Mouse (Mus musculus) adrenal gland, adult 2 months (tissue): ENCODE results near the gene Cdc26. TPM values are rescaled to one million over a fixed set of nuclear protein-coding genes. Genes with fewer than 3 reads are reported as not detected.

ENCODE experiments used
- DNase-seq: peaks from one replicate; pipeline ENCODE4 v3.0.0; 2021
- polyA plus RNA-seq: library from polyadenylated mRNA; depleted of rRNA; stranded (reverse); fragments of >200 nt; gene quantifications from 2 replicates; pipeline ENCODE4 v1.2.3, GENCODE M21; 2012; rRNA removed
- total RNA-seq, 2 experiments: library from RNA; stranded (reverse); gene quantifications; 2 replicates each; pipeline ENCODE4 v1.2.3; 2021

The Cdc26 gene
- total and polyA plus RNA-seq, 3 experiments = 12.5 to 67.5 (median 62.0) TPM

DNA sequence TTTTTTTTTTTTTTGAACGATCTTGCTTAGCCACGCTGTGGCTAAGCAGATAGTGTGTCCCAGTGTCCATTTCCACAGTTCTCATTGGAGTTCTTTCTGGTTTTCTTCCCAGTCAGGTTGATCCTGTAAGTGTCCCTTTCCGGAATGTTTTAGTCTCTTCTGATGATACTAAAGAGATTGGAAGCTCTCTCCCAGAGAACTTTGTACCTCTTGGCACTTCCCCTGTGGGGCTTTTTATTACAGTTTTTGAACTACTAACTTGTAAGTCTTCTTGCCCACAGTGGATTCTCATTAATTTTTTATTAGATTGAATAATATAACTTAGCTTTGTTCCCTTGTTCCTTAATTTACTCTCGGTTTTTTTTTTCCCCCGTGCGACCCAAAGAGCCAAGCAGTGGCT, 46.9 kb downstream of the Cdc26 start:
- DNase-seq = no peak

DNA sequence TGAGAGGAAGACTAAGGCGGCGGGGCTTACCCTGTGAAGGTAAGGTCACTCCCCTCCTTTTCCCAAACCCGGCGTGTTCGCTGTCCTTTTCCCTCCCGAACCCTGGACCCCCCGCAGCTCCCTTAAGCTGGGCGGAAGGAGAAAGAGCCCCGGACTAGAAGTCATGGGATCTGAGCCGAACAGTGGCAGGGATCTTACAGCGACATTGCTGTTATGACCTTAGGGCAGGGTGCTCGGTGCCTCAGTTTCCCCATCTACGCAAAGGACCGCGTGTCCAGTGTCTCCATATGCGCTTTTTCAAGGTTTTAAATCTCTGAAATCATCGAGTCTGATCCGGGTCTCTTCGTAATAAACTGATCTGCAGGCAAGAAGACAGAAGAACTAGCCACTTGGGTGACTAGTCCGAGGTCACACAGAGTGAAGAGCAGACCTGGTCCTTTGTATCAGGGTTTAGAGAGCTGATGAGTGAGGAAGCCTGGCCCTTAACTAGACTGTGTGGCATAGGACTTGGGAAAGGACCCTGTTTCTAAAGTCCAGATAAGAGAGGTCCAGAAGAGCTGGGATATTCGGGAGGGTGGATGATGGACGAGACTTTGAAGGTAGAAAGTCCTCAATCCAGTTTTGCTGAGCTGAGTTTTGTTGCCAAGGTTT, 47.5 kb downstream of the Cdc26 start:
- no peak for DNase-seq

DNA sequence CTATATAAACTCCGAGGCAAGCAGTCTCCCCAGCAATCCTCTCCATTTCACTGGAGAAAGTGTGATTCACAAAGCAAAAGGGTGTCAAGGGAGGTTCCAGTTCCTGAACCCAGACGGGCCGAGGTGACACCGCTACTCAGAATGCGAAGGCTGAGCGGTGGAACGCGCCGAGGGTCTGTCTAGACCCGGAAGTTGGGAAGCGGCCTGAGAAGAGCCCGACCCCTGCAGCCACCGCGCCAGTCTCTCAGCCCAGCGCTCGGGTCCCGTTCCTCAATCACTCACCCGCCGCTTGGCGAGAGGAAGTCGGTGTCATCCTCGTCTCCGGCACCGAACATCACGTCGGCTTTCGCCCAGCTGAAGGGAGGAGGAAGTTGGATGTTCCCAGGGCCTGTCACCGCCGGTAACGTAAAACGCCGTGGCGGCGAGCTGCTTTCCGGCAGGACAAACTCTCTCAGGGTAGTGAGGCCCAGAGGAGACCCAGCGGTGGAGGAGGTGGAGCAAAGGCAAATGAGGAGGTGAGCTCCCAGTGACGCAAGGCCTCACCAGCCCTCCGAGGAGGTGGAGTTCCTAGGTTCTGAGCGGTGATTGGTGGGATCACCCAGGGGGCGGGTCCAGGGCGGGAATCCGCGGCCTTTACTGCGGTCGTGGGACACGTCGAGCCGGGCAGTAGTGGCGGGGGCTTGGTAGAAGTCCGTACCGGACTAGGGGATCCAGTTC, 48.2 kb downstream of the Cdc26 start, which contains the start of the genes Fkbp15 and Slc31a1:
Gene Fkbp15 (minus strand): TSS at position 461 of the 717 bp plus-strand sequence.
Gene Slc31a1 (plus strand): TSS at position 640 of the 717 bp plus-strand sequence.
- DNase-seq = peak; percentile 98

GRCm38 (mm10) chr4:62359256-62359775, 49.1 kb downstream of the Cdc26 start:
- no peak for DNase-seq

DNA sequence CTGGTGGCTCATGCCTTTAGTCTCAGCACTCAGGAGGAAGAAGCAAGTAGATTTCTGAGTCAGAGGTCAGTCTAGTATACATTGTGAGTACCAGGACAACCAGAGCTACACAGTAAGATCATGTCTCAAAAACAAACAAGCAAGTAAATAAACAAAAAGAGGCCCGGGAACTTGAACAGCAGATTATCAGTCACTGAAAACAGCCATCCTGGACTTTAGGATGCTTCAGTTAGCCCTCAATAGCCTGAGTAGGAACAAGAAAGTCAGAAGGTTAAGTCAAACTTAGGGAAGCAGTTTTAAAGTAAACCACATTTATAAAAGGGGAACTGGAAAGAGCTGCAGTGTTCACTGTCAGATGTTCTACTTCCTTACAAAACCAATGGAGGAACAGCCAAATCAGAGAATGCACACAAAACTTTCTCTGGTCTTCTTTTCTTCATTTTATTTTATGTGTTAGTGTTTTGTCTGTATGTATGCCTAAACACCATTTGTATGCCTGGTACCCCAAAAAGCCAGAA, 50.8 kb downstream of the Cdc26 start:
- no peak for DNase-seq

- DNase-seq = no peak
These were observed 59.1 kb downstream of the Cdc26 start for GRCm38 (mm10) chr4:62349371-62349770.

GRCm38 (mm10) chr4:62348329-62348705, 60.1 kb downstream of the Cdc26 start:
- no peak for DNase-seq

GRCm38 (mm10) chr4:62347605-62348328, 60.7 kb downstream of the Cdc26 start:
- no peak for DNase-seq

DNA sequence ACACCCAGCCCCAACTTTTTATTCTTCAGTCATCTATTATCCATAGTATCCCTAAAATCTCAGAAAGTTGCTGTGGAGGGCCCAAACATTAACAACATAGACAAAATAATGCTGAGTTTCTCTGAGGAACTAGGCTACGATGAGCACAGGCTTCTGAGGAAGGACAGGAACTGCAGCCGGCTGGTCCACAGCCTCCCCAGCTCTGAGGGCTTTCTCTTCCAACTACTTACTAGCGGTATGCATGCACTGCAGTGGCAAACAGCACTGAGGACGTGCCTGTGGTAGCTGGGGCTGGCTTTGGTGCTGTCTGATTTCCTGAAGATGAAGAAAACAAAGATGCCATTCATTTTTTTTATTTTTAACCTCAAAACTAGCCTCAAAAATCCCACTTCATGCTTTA, 62.6 kb downstream of the Cdc26 start:
- DNase-seq = no peak

- DNase-seq = no peak
These were observed 64.4 kb downstream of the Cdc26 start for GRCm38 (mm10) chr4:62344000-62344399.

DNA sequence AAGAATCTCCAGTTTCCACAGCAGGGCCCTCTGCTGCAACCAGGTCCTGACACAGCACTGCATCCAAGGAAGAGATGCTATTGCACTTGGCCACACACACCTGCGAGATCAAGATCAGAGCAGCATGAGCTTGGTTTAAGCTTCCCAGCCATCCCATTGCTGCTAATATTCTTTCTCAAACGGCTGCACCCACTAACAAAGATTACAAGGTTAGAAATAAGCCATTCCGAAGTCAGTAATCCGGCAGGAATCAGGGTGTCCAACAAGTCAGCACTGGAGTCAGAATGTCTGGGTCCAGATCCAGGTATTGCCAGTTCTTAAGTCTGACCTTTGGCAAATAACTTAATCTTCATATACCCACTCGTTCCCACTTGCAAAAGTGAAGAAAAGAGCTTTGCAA, 69.9 kb downstream of the Cdc26 start:
- DNase-seq = no peak

Other genes starting within 250 kb of the Cdc26 start
- 1 to 10 TPM; 5.3 to 7.3 TPM for gene Zfp37, start 177.6 kb downstream of the Cdc26 start, total RNA-seq
- gene Zfp37, start 177.6 kb downstream of the Cdc26 start, polyA plus RNA-seq = 0.06 and 0.10 TPM in 2 replicates
- 10 to 100 TPM; 21.2 to 51.9 TPM for gene Slc31a2, start 146.1 kb downstream of the Cdc26 start, total RNA-seq
- gene Slc31a2, start 146.1 kb downstream of the Cdc26 start, polyA plus RNA-seq = 40.5 and 44.4 TPM in 2 replicates
- 10 to 100 TPM; 35.2 to 36.9 TPM for gene Fkbp15, start 48.1 kb downstream of the Cdc26 start, total RNA-seq
- 21.8 and 27.4 TPM in 2 replicates for gene Fkbp15, start 48.1 kb downstream of the Cdc26 start, polyA plus RNA-seq
- 10 to 100 TPM; 50.1 to 50.7 TPM for gene Slc31a1, start 47.9 kb downstream of the Cdc26 start, total RNA-seq
- gene Slc31a1, start 47.9 kb downstream of the Cdc26 start, polyA plus RNA-seq = 11.6 and 12.3 TPM in 2 replicates
- 10 to 100 TPM; 21.6 to 23.6 TPM for gene Prpf4, start 155 bp upstream of the Cdc26 start, total RNA-seq
- gene Prpf4, start 155 bp upstream of the Cdc26 start, polyA plus RNA-seq = 9.1 and 15.1 TPM in 2 replicates
- 1 to 10 TPM in 1 of 2 experiments, not detected in 1; 1.1 TPM for gene Rnf183, start 26.6 kb upstream of the Cdc26 start, total RNA-seq
- gene Rnf183, start 26.6 kb upstream of the Cdc26 start, polyA plus RNA-seq = 0.28 and 3.3 TPM in 2 replicates
- gene Wdr31, start 62.3 kb upstream of the Cdc26 start, total RNA-seq = 1 to 10 TPM in 1 of 2 experiments, under 1 TPM in 1; 0.78 to 2.0 TPM
- gene Wdr31, start 62.3 kb upstream of the Cdc26 start, polyA plus RNA-seq = 1.3 and 2.6 TPM in 2 replicates
- 10 to 100 TPM in 1 of 2 experiments, 1 to 10 TPM in 1; 3.0 to 13.9 TPM for gene Bspry, start 71.4 kb upstream of the Cdc26 start, total RNA-seq
- 10.9 and 15.3 TPM in 2 replicates for gene Bspry, start 71.4 kb upstream of the Cdc26 start, polyA plus RNA-seq
- gene Hdhd3, start 94.8 kb upstream of the Cdc26 start, total RNA-seq = 10 to 100 TPM in 1 of 2 experiments, 1 to 10 TPM in 1; 9.2 to 26.1 TPM
- gene Hdhd3, start 94.8 kb upstream of the Cdc26 start, polyA plus RNA-seq = 16.8 and 20.1 TPM in 2 replicates
- 100 to 1,000 TPM; 102 to 118 TPM for gene Alad, start 111.3 kb upstream of the Cdc26 start, total RNA-seq
- 313 and 413 TPM in 2 replicates for gene Alad, start 111.3 kb upstream of the Cdc26 start, polyA plus RNA-seq
- 10 to 100 TPM; 48.4 to 50.5 TPM for gene Pole3, start 116.4 kb upstream of the Cdc26 start, total RNA-seq
- 11.7 and 13.8 TPM in 2 replicates for gene Pole3, start 116.4 kb upstream of the Cdc26 start, polyA plus RNA-seq
- under 1 TPM; 0.14 to 0.31 TPM for gene 4933430I17Rik, start 116.7 kb upstream of the Cdc26 start, total RNA-seq
- gene 4933430I17Rik, start 116.7 kb upstream of the Cdc26 start, polyA plus RNA-seq = 0.06 TPM in 1 of 2 replicates, not detected in the other
- 10 to 100 TPM; 28.2 to 39.5 TPM for gene Rgs3, start 151.2 kb upstream of the Cdc26 start, total RNA-seq
- gene Rgs3, start 151.2 kb upstream of the Cdc26 start, polyA plus RNA-seq = 31.5 and 35.7 TPM in 2 replicates